Mouse (Mus musculus) G1E (cell line): ENCODE measurements around the gene Fpgs.

Experiments
- CTCF ChIP-seq: IDR thresholded peaks from 2 replicates; pipeline ENCODE4 v1.5.1; 2012; ENCODE audit warnings: low read depth, low read length, inconsistent platforms, mixed read lengths
- GATA1 ChIP-seq: IDR thresholded peaks from 2 replicates; pipeline ENCODE4 v1.6.1; 2012; ENCODE audit warnings: borderline replicate concordance, low read length, inconsistent platforms, mixed read lengths
- GATA2 ChIP-seq: IDR thresholded peaks from 2 replicates; pipeline ENCODE4 v1.6.1; 2012; ENCODE audit warnings: low read depth, low read length, inconsistent platforms, borderline replicate concordance
- POLR2AphosphoS5 ChIP-seq: IDR thresholded peaks from 2 replicates; pipeline ENCODE4 v1.6.1; 2012; ENCODE audit warnings: low read depth, low read length, inconsistent platforms; ENCODE audit not compliant: insufficient replicate concordance
- TAL1 ChIP-seq: conservative IDR thresholded peaks from 2 replicates; pipeline ENCODE4 v1.6.1; 2012; ENCODE audit warnings: low read depth, low read length, inconsistent platforms, mixed read lengths

- TF ChIP-seq CTCF (no peak), POLR2AphosphoS5 (no peak), GATA1 (no peak), TAL1 (no peak), GATA2 (no peak)
Observed at GRCm38 (mm10) chr2:32706971-32707370, 3.0 kb upstream of the Fpgs start.
